Mouse (Mus musculus) midbrain, embryonic 16.5 days (tissue): Measurements from ENCODE around the gene Fbxw27. TPM values are rescaled to one million over a fixed set of nuclear protein-coding genes. Genes with fewer than 3 reads are reported as not detected.
"Not testable (repeated sequence)": the region's sequence is repeated elsewhere in the genome, so short reads cannot be mapped to it uniquely, and the experiment has no call there.

Experiments
- ATAC-seq: fragments of 200-750 bp; cut with Nextera tagmentation; 2 replicates; pipeline ENCODE4 v1.8.0; 2017; ENCODE audit warnings: moderate TSS enrichment
- H3K27ac ChIP-seq: fragments of 300-500 bp; sonication (generic); 2 replicates; pipeline ENCODE4 v1.5.1; 2014; ENCODE audit warnings: mild to moderate bottlenecking, low read length, mixed read lengths
- H3K27me3 ChIP-seq: fragments of 300-500 bp; sonication (generic); 2 replicates; pipeline ENCODE4 v1.6.1; 2014; ENCODE audit warnings: low read depth, low read length, mixed read lengths; ENCODE audit not compliant: control insufficient read depth, insufficient read depth
- H3K36me3 ChIP-seq: fragments of 300-500 bp; sonication (generic); 2 replicates; pipeline ENCODE4 v1.6.1; 2014; ENCODE audit warnings: mild to moderate bottlenecking, low read length, moderate library complexity, mixed read lengths; ENCODE audit not compliant: control insufficient read depth, insufficient read depth
- H3K4me1 ChIP-seq: fragments of 300-500 bp; sonication (generic); 2 replicates; pipeline ENCODE4 v1.6.1; 2014; ENCODE audit warnings: mild to moderate bottlenecking, low read length, mixed read lengths; ENCODE audit not compliant: control insufficient read depth, insufficient read depth
- H3K4me2 ChIP-seq: fragments of 300-500 bp; sonication (generic); 2 replicates; pipeline ENCODE4 v1.6.1; 2014; ENCODE audit warnings: mild to moderate bottlenecking, low read length, mixed read lengths
- H3K4me3 ChIP-seq: fragments of 300-500 bp; sonication (generic); 2 replicates; pipeline ENCODE4 v1.5.1; 2014; ENCODE audit warnings: low read depth, mild to moderate bottlenecking, low read length, moderate library complexity, mixed read lengths
- H3K9ac ChIP-seq: fragments of 300-500 bp; sonication (generic); 2 replicates; pipeline ENCODE4 v1.6.1; 2014; ENCODE audit warnings: low read depth, low read length, mixed read lengths
- H3K9me3 ChIP-seq: fragments of 300-500 bp; sonication (generic); replicated peaks from 2 replicates; pipeline ENCODE4 v1.6.1; 2014; ENCODE audit warnings: mild to moderate bottlenecking, low read length, mixed read lengths; ENCODE audit not compliant: control insufficient read depth, poor library complexity, severe bottlenecking
- WGBS: fragments of 180-500 bp; shearing (Covaris S2); extraction: QIAGEN DNeasy Blood & Tissue Kit; methylation state at CpG from one replicate; pipeline ENCODE4 v1.1.7; 2014; 5-methylcytosine and 5-hydroxymethylcytosine counted together
- polyA plus RNA-seq: library from polyadenylated mRNA; unstranded; fragments of >200 nt; fragmentation: Nextera tagmentation; extraction: Ambion mirVana; gene quantifications from 2 replicates; pipeline ENCODE4 v1.2.1, GENCODE M21; 2015

Fbxw27 gene
- polyA plus RNA-seq, 1 experiment from 2014 or later = not detected

- ATAC-seq = no peak
- no peak overlapping the region for H3K4me2 ChIP-seq
- no peak overlapping the region for H3K9ac ChIP-seq
- no peaks in the 10 kb centered on the region for H3K36me3 ChIP-seq
- H3K4me1 ChIP-seq = no peaks in the 10 kb centered on the region
- H3K27me3 ChIP-seq = no peaks in the 10 kb centered on the region
- 84% methylated on average over 2 of the region's 2 CpGs for WGBS
- no peak overlapping the region for H3K27ac ChIP-seq
- no peak overlapping the region for H3K4me3 ChIP-seq
- no peaks in the 10 kb centered on the region for H3K9me3 ChIP-seq
Observed at GRCm38 (mm10) chr9:109806695-109807293, 16.3 kb upstream of the Fbxw27 start.

- H3K4me3 ChIP-seq = no peak overlapping the region
- ATAC-seq = no peak
- H3K4me1 ChIP-seq = no peaks in the 10 kb centered on the region
- no peak overlapping the region for H3K4me2 ChIP-seq
- no peak overlapping the region for H3K27ac ChIP-seq
- no peaks in the 10 kb centered on the region for H3K9me3 ChIP-seq
- 56% methylated on average over 1 of the region's 1 CpGs for WGBS
- H3K27me3 ChIP-seq = no peaks in the 10 kb centered on the region
- no peak overlapping the region for H3K9ac ChIP-seq
- no peaks in the 10 kb centered on the region for H3K36me3 ChIP-seq
Observed at GRCm38 (mm10) chr9:109806260-109806659, 15.8 kb upstream of the Fbxw27 start.

- not testable (repeated sequence) for ATAC-seq
Observed at GRCm38 (mm10) chr9:109805596-109805995, 15.1 kb upstream of the Fbxw27 start.

GRCm38 (mm10) chr9:109798051-109798450, 7.6 kb upstream of the Fbxw27 start:
- 100% methylated on average over 1 of the region's 1 CpGs for WGBS
- no peak overlapping the region for H3K27ac ChIP-seq
- no peak for ATAC-seq
- H3K4me1 ChIP-seq = no peaks in the 10 kb centered on the region
- no peaks in the 10 kb centered on the region for H3K36me3 ChIP-seq
- no peak overlapping the region for H3K4me2 ChIP-seq
- H3K9me3 ChIP-seq = no peaks in the 10 kb centered on the region
- H3K4me3 ChIP-seq = no peak overlapping the region
- H3K9ac ChIP-seq = no peak overlapping the region
- no peaks in the 10 kb centered on the region for H3K27me3 ChIP-seq

More at GRCm38 (mm10) chr9:109805596-109805995, 15.1 kb upstream of the Fbxw27 start:
- H3K36me3 ChIP-seq, H3K4me2 ChIP-seq, H3K9me3 ChIP-seq, H3K27ac ChIP-seq, H3K4me1 ChIP-seq, H3K9ac ChIP-seq, H3K4me3 ChIP-seq, H3K27me3 ChIP-seq: not testable (repeated sequence)
- 92% methylated on average over 2 of the region's 2 CpGs for WGBS

- ATAC-seq = no peak
- H3K9me3 ChIP-seq = no peaks in the 10 kb centered on the region
- no peak overlapping the region for H3K27ac ChIP-seq
- H3K27me3 ChIP-seq = no peaks in the 10 kb centered on the region
- 71% methylated on average over 2 of the region's 2 CpGs for WGBS
- no peaks in the 10 kb centered on the region for H3K36me3 ChIP-seq
- H3K4me3 ChIP-seq = no peak overlapping the region
- no peak overlapping the region for H3K9ac ChIP-seq
- no peak overlapping the region for H3K4me2 ChIP-seq
- no peaks in the 10 kb centered on the region for H3K4me1 ChIP-seq
Observed at GRCm38 (mm10) chr9:109795811-109796210, 5.3 kb upstream of the Fbxw27 start.

GRCm38 (mm10) chr9:109795221-109795620, 4.8 kb upstream of the Fbxw27 start:
- H3K36me3 ChIP-seq = no peaks in the 10 kb centered on the region
- no peaks in the 10 kb centered on the region for H3K27me3 ChIP-seq
- WGBS = 81% methylated on average over 2 of the region's 2 CpGs

GRCm38 (mm10) chr9:109766841-109767240, 23.6 kb downstream of the Fbxw27 start:
- not testable (repeated sequence) for H3K4me2 ChIP-seq, H3K27ac ChIP-seq, H3K4me1 ChIP-seq, H3K4me3 ChIP-seq, ATAC-seq, H3K27me3 ChIP-seq, H3K9me3 ChIP-seq, H3K36me3 ChIP-seq, H3K9ac ChIP-seq
- 74% methylated on average over 1 of the region's 1 CpGs for WGBS

More at GRCm38 (mm10) chr9:109795221-109795620, 4.8 kb upstream of the Fbxw27 start:
- Histone ChIP-seq H3K9me3 (no peaks in the 10 kb centered on the region), H3K27ac (no peak overlapping the region), H3K4me2 (no peak overlapping the region), H3K9ac (no peak overlapping the region), H3K4me1 (no peaks in the 10 kb centered on the region), H3K4me3 (no peak overlapping the region)
- ATAC-seq = no peak

GRCm38 (mm10) chr9:109745989-109746388, 44.5 kb downstream of the Fbxw27 start, which contains the start of gene Fbxw26:
Gene Fbxw26, minus strand, starts transcription at chr9:109746089.
- H3K4me1 ChIP-seq, ATAC-seq, H3K9ac ChIP-seq, H3K27me3 ChIP-seq, H3K9me3 ChIP-seq, H3K36me3 ChIP-seq, H3K4me2 ChIP-seq, H3K4me3 ChIP-seq, H3K27ac ChIP-seq: not testable (repeated sequence)
- 78% methylated on average over 3 of the region's 3 CpGs for WGBS
